Mouse (Mus musculus): ENCODE measurements around the gene Ssr2. TPM values are rescaled to one million over a fixed set of nuclear protein-coding genes. Genes with fewer than 3 reads are reported as not detected.

Gene Ssr2
- polyA plus RNA-seq, 1 experiment from 2014 or later: 294 TPM

GRCm38 (mm10) chr3:88619113-88620097, 43.7 kb downstream of the Ssr2 start:
- ATAC-seq (replicated peaks; ENCODE audit: low FRiP score, low read depth): no peak
- Histone ChIP-seq H3K4me2 (ENCODE audit: low read length) (no peak overlapping the region), H3K4me1 (replicated peaks; ENCODE audit: insufficient read depth, low read length) (peaks cover 36% of the 10 kb centered on the region), H3K9me3 (replicated peaks; ENCODE audit: low read length) (no peaks in the 10 kb centered on the region), H3K4me3 (replicated peaks; ENCODE audit: low read depth, low read length) (no peak overlapping the region), H3K36me3 (ENCODE audit: insufficient read depth, low read length) (no peaks in the 10 kb centered on the region), H3K27me3 (ENCODE audit: insufficient read depth, low read length) (no peaks in the 10 kb centered on the region), H3K9ac (ENCODE audit: low read depth, low read length) (no peak overlapping the region), H3K27ac (peak overlapping the region; percentile 98)
- 47% methylated on average over 9 of the region's 9 CpGs for WGBS
- no peak for TF ChIP-seq CTCF (IDR thresholded peaks at IDR 0.05; ENCODE audit: low read depth)
- no peak for DNase-seq (ENCODE audit: low spot score)

GRCm38 (mm10) chr3:88620146-88620991, 44.7 kb downstream of the Ssr2 start:
- Histone ChIP-seq H3K4me2 (ENCODE audit: low read length) (peak overlapping the region; percentile 69), H3K4me3 (replicated peaks; ENCODE audit: low read depth, low read length) (peak overlapping the region; percentile 72), H3K4me1 (replicated peaks; ENCODE audit: insufficient read depth, low read length) (peaks cover 44% of the 10 kb centered on the region), H3K27ac (peak overlapping the region; percentile 98), H3K9me3 (replicated peaks; ENCODE audit: low read length) (no peaks in the 10 kb centered on the region), H3K36me3 (ENCODE audit: insufficient read depth, low read length) (no peaks in the 10 kb centered on the region), H3K27me3 (ENCODE audit: insufficient read depth, low read length) (no peaks in the 10 kb centered on the region), H3K9ac (ENCODE audit: low read depth, low read length) (peak overlapping the region; percentile 86)
- ATAC-seq (replicated peaks; ENCODE audit: low FRiP score, low read depth) (no peak), DNase-seq (ENCODE audit: low spot score) (no peak)
- 16% methylated on average over 15 of the region's 15 CpGs for WGBS
- TF ChIP-seq CTCF (IDR thresholded peaks at IDR 0.05; ENCODE audit: low read depth): no peak

GRCm38 (mm10) chr3:88620992-88621536, 45.4 kb downstream of the Ssr2 start:
- Histone ChIP-seq H3K4me1 (replicated peaks; ENCODE audit: insufficient read depth, low read length) (peaks cover 42% of the 10 kb centered on the region), H3K4me2 (ENCODE audit: low read length) (peak overlapping the region; percentile 69), H3K27me3 (ENCODE audit: insufficient read depth, low read length) (no peaks in the 10 kb centered on the region), H3K4me3 (replicated peaks; ENCODE audit: low read depth, low read length) (peak overlapping the region; percentile 72), H3K27ac (peak overlapping the region; percentile 98), H3K9ac (ENCODE audit: low read depth, low read length) (peak overlapping the region; percentile 86), H3K36me3 (ENCODE audit: insufficient read depth, low read length) (no peaks in the 10 kb centered on the region), H3K9me3 (replicated peaks; ENCODE audit: low read length) (no peaks in the 10 kb centered on the region)
- DNase-seq (ENCODE audit: low spot score) (peak; percentile 90), ATAC-seq (replicated peaks; ENCODE audit: low FRiP score, low read depth) (peak; percentile 67)
- no peak for TF ChIP-seq CTCF (IDR thresholded peaks at IDR 0.05; ENCODE audit: low read depth)
- under 1% methylated on average over 59 of the region's 64 CpGs for WGBS

- no peaks in the 10 kb centered on the region for H3K27me3 ChIP-seq (ENCODE audit: insufficient read depth, low read length)
- peak overlapping the region; percentile 69 for H3K4me2 ChIP-seq (ENCODE audit: low read length)
- no peaks in the 10 kb centered on the region for H3K9me3 ChIP-seq (replicated peaks; ENCODE audit: low read length)
- DNase-seq (ENCODE audit: low spot score) (peak; percentile 85), ATAC-seq (replicated peaks; ENCODE audit: low FRiP score, low read depth) (peak; percentile 16)
- peak overlapping the region; percentile 72 for H3K4me3 ChIP-seq (replicated peaks; ENCODE audit: low read depth, low read length)
- WGBS: 0% methylated on average over 36 of the region's 36 CpGs
- H3K27ac ChIP-seq: peak overlapping the region; percentile 98
- peaks cover 41% of the 10 kb centered on the region for H3K4me1 ChIP-seq (replicated peaks; ENCODE audit: insufficient read depth, low read length)
- no peak for TF ChIP-seq CTCF (IDR thresholded peaks at IDR 0.05; ENCODE audit: low read depth)
- peak overlapping the region; percentile 86 for H3K9ac ChIP-seq (ENCODE audit: low read depth, low read length)
- no peaks in the 10 kb centered on the region for H3K36me3 ChIP-seq (ENCODE audit: insufficient read depth, low read length)
These were observed 45.9 kb downstream of the Ssr2 start for GRCm38 (mm10) chr3:88621537-88622112.

GRCm38 (mm10) chr3:88622113-88622940, 46.7 kb downstream of the Ssr2 start:
- DNase-seq (ENCODE audit: low spot score): peak; percentile 74
- TF ChIP-seq CTCF (IDR thresholded peaks at IDR 0.05; ENCODE audit: low read depth): no peak
- H3K9me3 ChIP-seq (replicated peaks; ENCODE audit: low read length): no peaks in the 10 kb centered on the region
- no peaks in the 10 kb centered on the region for H3K27me3 ChIP-seq (ENCODE audit: insufficient read depth, low read length)
- ATAC-seq (replicated peaks; ENCODE audit: low FRiP score, low read depth): no peak
- H3K4me2 ChIP-seq (ENCODE audit: low read length): peak overlapping the region; percentile 69
- peaks cover 47% of the 10 kb centered on the region for H3K4me1 ChIP-seq (replicated peaks; ENCODE audit: insufficient read depth, low read length)
- H3K9ac ChIP-seq (ENCODE audit: low read depth, low read length): peak overlapping the region; percentile 86
- peak overlapping the region; percentile 72 for H3K4me3 ChIP-seq (replicated peaks; ENCODE audit: low read depth, low read length)
- no peaks in the 10 kb centered on the region for H3K36me3 ChIP-seq (ENCODE audit: insufficient read depth, low read length)
- under 1% methylated on average over 24 of the region's 24 CpGs for WGBS
- H3K27ac ChIP-seq: peak overlapping the region; percentile 98
